Mouse (Mus musculus) kidney, postnatal 0 days (tissue): Measurements from ENCODE around the gene H2-T3. TPM values are rescaled to one million over a fixed set of nuclear protein-coding genes. Genes with fewer than 3 reads are reported as not detected.

Experiments used
- ATAC-seq: fragments of 200-750 bp; cut with Nextera tagmentation; replicated peaks from 2 replicates; pipeline ENCODE4 v1.8.0; 2017; ENCODE audit warnings: low read depth, moderate number of reproducible peaks, moderate TSS enrichment, moderate library complexity; ENCODE audit not compliant: low FRiP score
- DNase-seq: peaks from one replicate; pipeline ENCODE4 v3.0.0-alpha.2; 2016; ENCODE audit warnings: low spot score
- H3K27ac ChIP-seq: fragments of 300-500 bp; sonication (generic); 2 replicates; pipeline ENCODE4 v1.5.1; 2014; ENCODE audit warnings: mild to moderate bottlenecking
- H3K27me3 ChIP-seq: fragments of 300-500 bp; sonication (generic); 2 replicates; pipeline ENCODE4 v1.6.1; 2014; ENCODE audit warnings: low read length, mixed read lengths; ENCODE audit not compliant: insufficient read depth
- H3K36me3 ChIP-seq: fragments of 300-500 bp; sonication (generic); 2 replicates; pipeline ENCODE4 v1.6.1; 2014; ENCODE audit warnings: low read length, mixed read lengths; ENCODE audit not compliant: insufficient read depth
- H3K4me1 ChIP-seq: fragments of 300-500 bp; sonication (generic); replicated peaks from 2 replicates; pipeline ENCODE4 v1.6.1; 2014; ENCODE audit warnings: antibody characterized with exemption, low read length, mixed read lengths; ENCODE audit not compliant: insufficient read depth
- H3K4me2 ChIP-seq: fragments of 300-500 bp; sonication (generic); 2 replicates; pipeline ENCODE4 v1.6.1; 2014; ENCODE audit warnings: mild to moderate bottlenecking, low read length, moderate library complexity, mixed read lengths
- H3K4me3 ChIP-seq: fragments of 300-500 bp; sonication (generic); replicated peaks from 2 replicates; pipeline ENCODE4 v1.5.1; 2014; ENCODE audit warnings: low read depth, low read length
- H3K9ac ChIP-seq: fragments of 300-500 bp; sonication (generic); 2 replicates; pipeline ENCODE4 v1.6.1; 2014; ENCODE audit warnings: low read depth, low read length
- H3K9me3 ChIP-seq: fragments of 300-500 bp; sonication (generic); replicated peaks from 2 replicates; pipeline ENCODE4 v1.6.1; 2016; ENCODE audit warnings: low read length, inconsistent platforms, mixed read lengths
- CTCF ChIP-seq: IDR thresholded peaks from 2 replicates; pipeline ENCODE4 v1.5.1; 2016; ENCODE audit warnings: antibody characterized with exemption, low read depth, mild to moderate bottlenecking, moderate library complexity
- WGBS: fragments of 180-500 bp; shearing (Covaris S2); extraction: QIAGEN DNeasy Blood & Tissue Kit; methylation state at CpG from one replicate; pipeline ENCODE4 v1.1.7; 2014; 5-methylcytosine and 5-hydroxymethylcytosine counted together
- polyA plus RNA-seq: library from polyadenylated mRNA; unstranded; fragments of >200 nt; fragmentation: Nextera tagmentation; extraction: Ambion mirVana; gene quantifications from 2 replicates; pipeline ENCODE4 v1.2.1, GENCODE M21; 2015

The H2-T3 gene
- polyA plus RNA-seq, 1 experiment from 2014 or later, result not detected

DNA sequence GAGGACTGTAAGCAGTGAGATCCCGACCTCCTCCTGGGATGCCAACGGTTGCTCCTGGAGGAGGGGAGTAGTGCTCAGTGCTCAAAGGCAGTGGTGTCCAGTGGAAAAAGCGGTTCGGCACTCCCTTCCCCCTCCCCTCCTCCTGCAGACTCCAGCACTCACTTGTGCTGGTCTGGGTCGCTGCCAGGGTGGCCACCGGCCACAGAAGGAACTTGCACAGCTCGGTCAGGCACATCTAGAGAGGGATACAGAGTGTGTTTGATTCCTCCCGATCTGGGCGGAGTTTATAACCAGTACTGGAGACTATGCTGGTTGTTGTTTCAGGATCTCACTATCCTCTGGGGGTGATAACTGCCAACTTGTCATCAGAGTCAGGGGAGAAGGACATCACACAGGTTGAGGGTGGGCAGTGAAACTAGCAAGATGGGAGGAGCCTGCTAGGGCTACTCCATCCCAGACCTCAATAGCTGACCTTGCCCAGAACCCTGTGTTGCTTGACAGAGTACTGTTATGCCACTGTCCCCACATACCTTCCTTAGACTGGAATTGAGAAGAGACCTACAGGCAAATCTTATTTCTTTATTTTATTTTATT, 35.2 kb upstream of the H2-T3 start:
- Histone ChIP-seq H3K9me3 (no peaks in the 10 kb centered on the region), H3K36me3 (no peaks in the 10 kb centered on the region), H3K27ac (no peak overlapping the region), H3K4me1 (no peaks in the 10 kb centered on the region), H3K9ac (no peak overlapping the region), H3K4me3 (no peak overlapping the region), H3K4me2 (no peak overlapping the region), H3K27me3 (peaks cover 35% of the 10 kb centered on the region)
- 8% methylated on average over 9 of the region's 9 CpGs for WGBS
- no peak for DNase-seq
- TF ChIP-seq CTCF, result no peak
- ATAC-seq, result no peak

DNA sequence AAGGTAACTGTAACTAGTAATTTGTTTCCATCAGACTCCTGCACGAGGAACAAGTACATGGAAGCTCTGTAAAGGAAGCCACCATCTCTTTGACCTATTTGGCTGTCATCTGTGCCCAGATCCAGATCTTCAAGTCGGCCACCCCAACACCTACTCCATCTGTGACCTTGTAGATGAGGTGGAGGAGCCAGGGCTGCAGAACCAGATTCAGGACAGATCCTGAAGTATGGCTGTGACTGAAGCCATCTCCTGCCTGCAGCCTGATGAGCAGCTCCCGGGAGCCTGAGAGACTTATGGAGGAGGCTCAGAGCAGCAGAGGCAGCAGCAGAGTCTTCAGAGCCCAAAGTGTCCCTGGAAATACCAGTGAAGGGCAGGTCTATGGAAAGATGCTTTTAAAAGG, 34.4 kb upstream of the H2-T3 start:
- Histone ChIP-seq H3K9me3 (no peaks in the 10 kb centered on the region), H3K9ac (no peak overlapping the region), H3K4me1 (no peaks in the 10 kb centered on the region), H3K36me3 (no peaks in the 10 kb centered on the region), H3K27ac (no peak overlapping the region), H3K27me3 (peaks cover 33% of the 10 kb centered on the region), H3K4me3 (no peak overlapping the region), H3K4me2 (no peak overlapping the region)
- ATAC-seq, result no peak
- no peak for DNase-seq
- TF ChIP-seq CTCF, result no peak
- WGBS, result 35% methylated on average over 3 of the region's 3 CpGs

DNA sequence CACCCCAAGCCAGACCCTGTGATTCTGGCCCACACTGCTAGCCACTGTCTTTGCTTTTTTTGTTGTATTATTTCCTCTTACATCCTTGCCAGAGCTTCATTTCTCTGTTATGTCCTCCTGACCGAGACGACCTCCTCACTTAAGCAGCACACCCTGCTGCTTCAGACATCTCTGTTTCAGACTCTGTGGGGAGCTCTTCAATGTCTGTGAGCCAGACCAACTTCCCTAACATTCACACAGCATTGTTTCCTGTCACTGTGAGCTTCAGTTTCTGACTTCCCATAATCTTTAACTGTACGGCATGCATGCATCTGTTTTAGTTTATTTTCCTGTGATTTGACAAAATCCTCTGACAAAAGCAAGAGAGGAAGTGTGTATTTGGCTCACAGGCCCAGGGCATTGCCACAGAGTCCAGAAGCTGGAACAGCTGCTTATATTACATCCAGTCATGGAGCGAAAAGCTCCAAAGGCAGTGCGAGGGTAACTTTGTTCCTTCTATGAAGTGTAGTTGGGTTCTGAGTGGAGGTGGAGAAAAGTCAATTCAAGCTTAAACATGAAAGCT, 28.6 kb upstream of the H2-T3 start:
- no peak overlapping the region for H3K4me2 ChIP-seq
- no peak for TF ChIP-seq CTCF
- H3K4me3 ChIP-seq, result no peak overlapping the region
- H3K27me3 ChIP-seq, result peaks cover 24% of the 10 kb centered on the region
- 61% methylated on average over 5 of the region's 5 CpGs for WGBS
- no peaks in the 10 kb centered on the region for H3K9me3 ChIP-seq
- H3K9ac ChIP-seq, result no peak overlapping the region
- no peak for DNase-seq
- H3K27ac ChIP-seq, result no peak overlapping the region
- H3K4me1 ChIP-seq, result no peaks in the 10 kb centered on the region
- no peaks in the 10 kb centered on the region for H3K36me3 ChIP-seq
- no peak for ATAC-seq

DNA sequence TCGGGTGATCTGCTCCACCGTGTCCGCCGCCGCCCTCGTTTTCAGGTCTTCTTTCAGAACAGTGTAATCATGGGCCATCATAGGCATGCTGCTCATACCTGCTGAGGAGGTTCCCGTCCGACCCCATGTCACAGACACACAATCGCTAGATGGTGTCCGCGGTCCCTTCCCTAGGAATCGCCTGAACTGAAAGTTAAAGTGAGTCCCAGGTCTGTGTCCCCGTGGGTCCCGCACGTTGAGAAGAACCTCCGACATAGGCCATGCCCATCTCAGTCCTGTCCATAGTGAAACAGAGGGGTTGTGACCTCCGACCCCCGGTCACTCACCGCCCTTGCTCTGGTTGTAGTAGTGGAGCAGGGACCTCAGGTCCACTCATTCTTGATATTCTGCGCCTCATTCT, 25.5 kb upstream of the H2-T3 start:
- TF ChIP-seq CTCF, result no peak
- DNase-seq, result no peak
- 2% methylated on average over 20 of the region's 20 CpGs for WGBS
- Histone ChIP-seq H3K27me3 (peaks cover 20% of the 10 kb centered on the region), H3K36me3 (no peaks in the 10 kb centered on the region), H3K9me3 (no peaks in the 10 kb centered on the region), H3K9ac (no peak overlapping the region), H3K4me2 (no peak overlapping the region), H3K4me1 (no peaks in the 10 kb centered on the region), H3K27ac (no peak overlapping the region), H3K4me3 (no peak overlapping the region; the same call in 1 of the 2 replicates)
- no peak for ATAC-seq

DNA sequence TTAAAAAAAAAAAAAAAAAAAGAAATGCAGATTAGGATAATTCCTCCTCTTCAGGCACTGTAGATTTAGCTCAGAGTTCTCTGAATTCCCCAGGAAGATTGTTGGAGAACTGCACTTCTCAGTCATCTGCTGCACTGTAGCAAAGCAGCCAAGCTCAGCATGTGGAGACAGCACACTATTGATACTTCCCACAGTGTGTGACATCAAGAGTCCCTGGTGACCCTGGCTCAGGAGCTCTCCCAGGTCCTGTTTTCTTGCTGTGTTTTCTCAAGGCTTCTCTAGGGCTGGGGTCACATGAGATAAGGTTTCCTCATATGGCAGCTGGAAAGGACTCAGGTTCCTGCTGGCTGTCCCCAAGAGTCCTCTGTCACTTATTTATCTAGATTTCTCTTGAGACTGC, 16.8 kb upstream of the H2-T3 start:
- DNase-seq, result no peak

DNA sequence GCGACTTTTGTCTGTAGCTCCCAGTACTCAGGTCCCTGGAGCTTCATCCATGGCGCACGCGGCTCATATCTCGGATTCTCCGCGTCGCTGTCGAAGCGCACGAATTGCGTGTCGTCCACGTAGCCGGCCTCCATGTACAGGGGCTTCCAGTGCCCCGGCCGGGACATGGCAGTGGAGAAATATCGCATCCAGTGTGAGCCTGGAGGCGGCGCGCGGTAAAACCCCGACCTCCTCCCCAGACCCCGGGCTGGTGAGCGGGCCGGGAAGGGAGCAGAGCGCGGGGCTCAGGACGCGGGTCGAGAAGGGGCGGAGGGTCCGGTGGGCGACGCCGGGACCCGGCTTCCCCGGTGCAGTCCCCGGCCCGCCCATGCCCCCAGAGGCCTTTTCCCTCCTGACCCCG, 15.8 kb upstream of the H2-T3 start:
- Histone ChIP-seq H3K9ac (no peak overlapping the region), H3K4me1 (no peaks in the 10 kb centered on the region), H3K27ac (no peak overlapping the region), H3K4me3 (peak overlapping the region; percentile 36), H3K27me3 (peaks cover 10% of the 10 kb centered on the region), H3K36me3 (no peaks in the 10 kb centered on the region), H3K4me2 (peak overlapping the region; percentile 73), H3K9me3 (no peaks in the 10 kb centered on the region)
- WGBS, result 5% methylated on average over 40 of the region's 41 CpGs
- no peak for DNase-seq
- ATAC-seq, result no peak
- no peak for TF ChIP-seq CTCF

More for the DNA sequence above, 16.8 kb upstream of the H2-T3 start:
- H3K4me2 ChIP-seq, result no peak overlapping the region
- H3K9ac ChIP-seq, result no peak overlapping the region
- H3K9me3 ChIP-seq, result no peaks in the 10 kb centered on the region
- H3K36me3 ChIP-seq, result no peaks in the 10 kb centered on the region
- H3K27ac ChIP-seq, result no peak overlapping the region
- H3K4me1 ChIP-seq, result no peaks in the 10 kb centered on the region
- H3K27me3 ChIP-seq, result peaks cover 13% of the 10 kb centered on the region
- no peak for TF ChIP-seq CTCF
- no peak for ATAC-seq
- H3K4me3 ChIP-seq, result no peak overlapping the region

DNA sequence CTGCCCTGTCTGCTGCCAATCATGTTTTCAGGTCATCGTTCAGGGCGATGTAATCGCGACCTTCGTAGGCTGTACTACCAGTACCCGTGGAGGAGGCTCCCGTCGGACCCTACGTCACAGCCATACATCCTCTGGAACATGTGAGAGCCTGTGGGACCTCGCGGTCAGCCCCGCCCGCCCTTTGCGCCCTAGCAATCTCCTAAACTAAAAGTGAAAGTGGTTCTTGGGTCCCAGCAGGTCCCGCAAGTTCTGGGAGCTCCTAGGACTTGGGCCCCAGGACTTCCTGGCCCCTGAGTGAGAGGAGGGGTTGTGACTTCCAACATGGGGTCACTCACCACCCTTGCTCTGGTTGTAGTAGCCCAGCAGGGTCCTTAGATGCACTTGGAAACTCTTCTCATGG, 15.4 kb upstream of the H2-T3 start:
- Histone ChIP-seq H3K27ac (no peak overlapping the region), H3K27me3 (peaks cover 10% of the 10 kb centered on the region)
- ATAC-seq, result no peak; the same call in 1 of the 2 replicates

More for the DNA sequence above, 15.4 kb upstream of the H2-T3 start:
- TF ChIP-seq CTCF, result no peak
- H3K4me2 ChIP-seq, result peak overlapping the region; percentile 73
- H3K4me3 ChIP-seq, result peak overlapping the region; percentile 36
- no peak overlapping the region for H3K9ac ChIP-seq
- under 1% methylated on average over 15 of the region's 15 CpGs for WGBS
- peak; percentile 7 for DNase-seq
- no peaks in the 10 kb centered on the region for H3K4me1 ChIP-seq
- no peaks in the 10 kb centered on the region for H3K36me3 ChIP-seq
- H3K9me3 ChIP-seq, result no peaks in the 10 kb centered on the region
